Mouse (Mus musculus) kidney, embryonic 16.5 days (tissue): Measurements from ENCODE around the gene Mrps5. TPM values are rescaled to one million over a fixed set of nuclear protein-coding genes. Genes with fewer than 3 reads are reported as not detected.

ENCODE experiments used
- ATAC-seq: fragments of 200-750 bp; cut with Nextera tagmentation; 2 replicates; pipeline ENCODE4 v1.8.0; 2017; ENCODE audit warnings: moderate TSS enrichment; ENCODE audit not compliant: low FRiP score, low TSS enrichment
- H3K27ac ChIP-seq: fragments of 300-500 bp; sonication (generic); 2 replicates; pipeline ENCODE4 v1.5.1; 2014; ENCODE audit warnings: low read length
- H3K27me3 ChIP-seq: fragments of 300-500 bp; sonication (generic); 2 replicates; pipeline ENCODE4 v1.6.1; 2014; ENCODE audit warnings: low read length, control low read depth, mixed read lengths; ENCODE audit not compliant: insufficient read depth
- H3K36me3 ChIP-seq: fragments of 300-500 bp; sonication (generic); 2 replicates; pipeline ENCODE4 v1.6.1; 2014; ENCODE audit warnings: low read length, control low read depth, mixed read lengths; ENCODE audit not compliant: insufficient read depth
- H3K4me1 ChIP-seq: fragments of 300-500 bp; sonication (generic); 2 replicates; pipeline ENCODE4 v1.6.1; 2014; ENCODE audit warnings: low read length, control low read depth, mixed read lengths; ENCODE audit not compliant: insufficient read depth
- H3K4me2 ChIP-seq: fragments of 300-500 bp; sonication (generic); replicated peaks from 2 replicates; pipeline ENCODE4 v1.6.1; 2014; ENCODE audit warnings: low read depth, low read length
- H3K4me3 ChIP-seq: fragments of 300-500 bp; sonication (generic); 2 replicates; pipeline ENCODE4 v1.5.1; 2014; ENCODE audit warnings: mild to moderate bottlenecking, low read length
- H3K9ac ChIP-seq: fragments of 300-500 bp; sonication (generic); replicated peaks from 2 replicates; pipeline ENCODE4 v1.6.1; 2014; ENCODE audit warnings: low read length
- H3K9me3 ChIP-seq: fragments of 300-500 bp; sonication (generic); 2 replicates; pipeline ENCODE4 v1.6.1; 2016; ENCODE audit warnings: low read length, control low read depth
- WGBS: fragments of 180-500 bp; shearing (Covaris S2); extraction: QIAGEN DNeasy Blood & Tissue Kit; methylation state at CpG from one replicate; pipeline ENCODE4 v1.1.7; 2014; 5-methylcytosine and 5-hydroxymethylcytosine counted together
- polyA plus RNA-seq: library from polyadenylated mRNA; unstranded; fragments of >200 nt; fragmentation: Nextera tagmentation; extraction: Ambion mirVana; gene quantifications from 2 replicates; pipeline ENCODE4 v1.2.1, GENCODE M21; 2015

Mrps5 gene
- polyA plus RNA-seq, 1 experiment from 2014 or later, result 148 TPM

DNA sequence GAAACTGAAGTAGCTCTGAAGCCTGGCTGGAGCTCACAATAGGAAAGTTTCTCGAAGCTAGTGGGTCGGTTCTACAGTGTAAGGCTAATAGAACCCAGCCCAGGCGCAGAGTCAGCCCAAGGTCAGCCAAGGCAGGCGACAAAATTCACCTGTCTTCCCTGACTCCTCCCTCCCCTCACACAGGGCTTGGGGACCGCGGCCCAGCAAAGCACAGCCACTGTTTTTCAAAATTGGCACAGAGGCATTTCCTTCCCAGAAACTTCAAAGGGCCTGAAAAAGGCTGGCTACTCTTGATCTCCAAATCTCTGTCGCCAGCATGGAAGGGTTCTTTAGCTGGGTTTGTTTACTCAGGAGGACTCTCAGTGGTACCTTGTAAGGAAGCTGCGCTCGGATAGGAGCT is 68.4 kb downstream of the Mrps5 start:
- H3K27me3 ChIP-seq, result peaks cover 36% of the 10 kb centered on the region
- no peaks in the 10 kb centered on the region for H3K9me3 ChIP-seq
- 4% methylated on average over 9 of the region's 9 CpGs for WGBS
- H3K27ac ChIP-seq, result peak overlapping the region; percentile 91
- H3K4me3 ChIP-seq, result peak overlapping the region; percentile 55
- no peak for ATAC-seq
- H3K4me1 ChIP-seq, result no peaks in the 10 kb centered on the region; the same call in 1 of the 2 replicates
- H3K9ac ChIP-seq, result peak overlapping the region; percentile 68
- no peaks in the 10 kb centered on the region for H3K36me3 ChIP-seq
- H3K4me2 ChIP-seq, result peak overlapping the region; percentile 56

DNA sequence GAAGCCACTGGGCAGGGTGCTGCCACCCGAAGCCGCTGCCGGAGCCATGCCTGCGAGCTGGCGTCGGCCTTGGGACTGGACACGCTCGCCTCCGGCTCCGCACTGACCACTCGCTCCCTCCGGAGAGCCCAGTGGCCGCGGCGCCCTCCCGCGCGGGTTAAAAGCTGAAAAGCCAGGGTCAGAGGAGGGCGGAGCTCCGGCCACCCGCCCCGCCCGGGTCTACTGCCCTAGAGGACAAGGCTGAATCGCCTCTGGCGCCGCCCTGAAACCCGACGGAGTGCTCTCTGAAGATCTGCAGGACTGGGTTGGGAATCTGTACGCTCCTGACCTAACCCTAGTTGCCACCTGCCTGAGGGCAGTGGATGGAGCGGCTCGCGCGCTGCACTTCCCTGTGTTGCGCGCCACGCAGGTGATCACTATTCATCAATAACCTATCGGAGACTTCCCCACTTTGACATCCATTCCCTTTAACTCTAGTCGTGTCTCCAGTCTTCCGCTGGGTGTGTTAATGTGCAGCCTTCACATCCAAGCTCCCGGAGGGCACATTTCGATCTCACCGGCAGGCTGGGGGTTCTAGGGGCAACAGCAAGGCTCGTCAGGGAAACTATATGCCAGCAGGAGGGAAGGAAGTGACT is 69.2 kb downstream of the Mrps5 start, which contains the start of gene Mal:
TSS of gene Mal (minus strand) at position 610 of the 635 bp plus-strand sequence.
- no peaks in the 10 kb centered on the region for H3K36me3 ChIP-seq
- WGBS, result under 1% methylated on average over 41 of the region's 43 CpGs
- peak within 1 kb of the TSS; percentile 56 for H3K4me2 ChIP-seq
- no peaks in the 10 kb centered on the region; the same call in 1 of the 2 replicates for H3K4me1 ChIP-seq
- H3K4me3 ChIP-seq, result peak within 1 kb of the TSS; percentile 55
- H3K27ac ChIP-seq, result peak within 1 kb of the TSS; percentile 91
- no peaks in the 10 kb centered on the region for H3K9me3 ChIP-seq
- peak within 1 kb of the TSS; percentile 68 for H3K9ac ChIP-seq
- H3K27me3 ChIP-seq, result peaks cover 36% of the 10 kb centered on the region
- peak; percentile 68 for ATAC-seq

Other genes starting within 250 kb of the Mrps5 start
- gene Astl, start 248.6 kb upstream of the Mrps5 start, polyA plus RNA-seq, result not detected in 2 replicates
- gene Adra2b, start 224.0 kb upstream of the Mrps5 start, polyA plus RNA-seq, result 7.2 and 7.8 TPM in 2 replicates
- 0.22 and 0.40 TPM in 2 replicates for gene Gpat2, start 162.0 kb upstream of the Mrps5 start, polyA plus RNA-seq
- 37.0 and 39.0 TPM in 2 replicates for gene Fahd2a, start 142.7 kb upstream of the Mrps5 start, polyA plus RNA-seq
- 3.4 and 4.7 TPM in 2 replicates for gene Kcnip3, start 65.1 kb upstream of the Mrps5 start, polyA plus RNA-seq
- 2.7 and 3.0 TPM in 2 replicates for gene Prom2, start 45.8 kb upstream of the Mrps5 start, polyA plus RNA-seq
- 5.1 and 5.6 TPM in 2 replicates for gene Zfp661, start 128 bp upstream of the Mrps5 start, polyA plus RNA-seq
- gene Mal, start 69.5 kb downstream of the Mrps5 start, polyA plus RNA-seq, result 59.5 and 59.7 TPM in 2 replicates
- 2.6 and 3.5 TPM in 2 replicates for gene Mall, start 142.7 kb downstream of the Mrps5 start, polyA plus RNA-seq
- gene Nphp1, start 201.7 kb downstream of the Mrps5 start, polyA plus RNA-seq, result 39.7 and 42.6 TPM in 2 replicates
- gene Mtln, start 205.3 kb downstream of the Mrps5 start, polyA plus RNA-seq, result 33.7 and 36.2 TPM in 2 replicates
- gene Bub1, start 244.6 kb downstream of the Mrps5 start, polyA plus RNA-seq, result 56.4 and 61.7 TPM in 2 replicates